Comparison of ENCODE assay signal across 23 mouse cellular contexts in genomic region chr1:77377550-77377980, GRCm38 (mm10).
DNase-seq lines count a peak whose midpoint lies in the region; ATAC-seq and TF ChIP-seq lines count a peak whose summit lies in the region.
"Had no signal": no experiment of that assay in that cellular context is flagged by ENCODE, and none has a peak within 500 bp of the region (broad histone marks: within the 10 kb centered on the region; RNA-seq: fewer than 3 reads in every experiment).

No protein-coding gene starts in this region.

- TF ChIP-seq CTCF in layer of hippocampus, adult 2 months (conservative IDR thresholded peaks at IDR 0.05): no peak

- no peak for DNase-seq in forebrain, embryonic 11.5 days (ENCODE audit: low spot score)
- DNase-seq in layer of hippocampus, adult 2 months (ENCODE audit: low spot score in 2 of 2): no peak
- DNase-seq in layer of hippocampus, adult 9-10 months (ENCODE audit: low spot score): no peak
- peak; percentile 27 for DNase-seq in brain, adult 2 months (ENCODE audit: low read depth, low spot score)
- DNase-seq in embryo, embryonic 11 days: no peak
- DNase-seq: adrenal gland, postnatal 25 days; cerebellum, adult 11-12 months; cerebellum, postnatal 36 days; gastrocnemius, postnatal 14 days; heart, adult 11 months; kidney, adult 9 months; kidney, postnatal 14 days; layer of hippocampus, postnatal 36 days; lung, adult 18-20 months; lung, postnatal 10 days; thymus, adult 18-20 months had no signal

- H3K9me3 ChIP-seq in forebrain, embryonic 13.5 days (replicated peaks): no peaks in the 10 kb centered on the region
- no peaks in the 10 kb centered on the region for H3K9me3 ChIP-seq in forebrain, embryonic 11.5 days (ENCODE audit: control insufficient read depth, low read length)
- H3K9me3 ChIP-seq in forebrain, embryonic 15.5 days: no peaks in the 10 kb centered on the region
- H3K9me3 ChIP-seq: limb, embryonic 13.5 days; liver, embryonic 12.5 days had no signal

- H3K27me3 ChIP-seq in forebrain, embryonic 13.5 days: no peaks in the 10 kb centered on the region
- H3K27me3 ChIP-seq in forebrain, embryonic 11.5 days (ENCODE audit: control insufficient read depth, insufficient read depth, low read length): no peaks in the 10 kb centered on the region
- H3K27me3 ChIP-seq in forebrain, embryonic 15.5 days: no peaks in the 10 kb centered on the region
- H3K27me3 ChIP-seq: limb, embryonic 13.5 days; liver, embryonic 12.5 days had no signal

- 43% methylated on average over 8 of the region's 8 CpGs for WGBS in forebrain, embryonic 13.5 days
- 76% methylated on average over 8 of the region's 8 CpGs for WGBS in forebrain, embryonic 11.5 days
- 31% methylated on average over 8 of the region's 8 CpGs for WGBS in forebrain, embryonic 15.5 days

- H3K4me1 ChIP-seq in forebrain, embryonic 13.5 days: peaks cover 39% of the 10 kb centered on the region
- H3K4me1 ChIP-seq in forebrain, embryonic 11.5 days (replicated peaks; ENCODE audit: control insufficient read depth, insufficient read depth, low read length): no peaks in the 10 kb centered on the region
- H3K4me1 ChIP-seq in forebrain, embryonic 15.5 days: peaks cover 21% of the 10 kb centered on the region
- H3K4me1 ChIP-seq: limb, embryonic 13.5 days; liver, embryonic 12.5 days had no signal

- H3K4me2 ChIP-seq in forebrain, embryonic 13.5 days: no peak overlapping the region
- no peak overlapping the region for H3K4me2 ChIP-seq in forebrain, embryonic 11.5 days (ENCODE audit: low read depth, low read length, severe bottlenecking)
- H3K4me2 ChIP-seq in forebrain, embryonic 15.5 days (replicated peaks): no peak overlapping the region
- H3K4me2 ChIP-seq: heart, embryonic 11.5 days; limb, embryonic 13.5 days; liver, embryonic 12.5 days; midbrain, embryonic 11.5 days had no signal

- peak overlapping the region; percentile 57; the same call in 1 of the 2 replicates for H3K27ac ChIP-seq in forebrain, embryonic 13.5 days
- H3K27ac ChIP-seq in forebrain, embryonic 11.5 days (ENCODE audit: low read depth, low read length): no peak overlapping the region
- peak overlapping the region; percentile 24 for H3K27ac ChIP-seq in layer of hippocampus, adult 2 months
- peak overlapping the region; percentile 36; the same call in 1 of the 2 replicates for H3K27ac ChIP-seq in forebrain, embryonic 15.5 days (replicated peaks)
- H3K27ac ChIP-seq: limb, embryonic 13.5 days; liver, embryonic 12.5 days had no signal

- ATAC-seq in forebrain, embryonic 13.5 days: peak; percentile 80
- no peak for ATAC-seq in forebrain, embryonic 11.5 days (replicated peaks; ENCODE audit: low FRiP score)
- peak; percentile 67 for ATAC-seq in forebrain, embryonic 15.5 days (replicated peaks)
- ATAC-seq: intestine, embryonic 16.5 days; liver, embryonic 12.5 days had no signal

- H3K4me3 ChIP-seq in forebrain, embryonic 13.5 days: no peak overlapping the region
- no peak overlapping the region for H3K4me3 ChIP-seq in forebrain, embryonic 11.5 days (ENCODE audit: low read depth, low read length)
- H3K4me3 ChIP-seq in layer of hippocampus, adult 2 months: no peak overlapping the region
- no peak overlapping the region for H3K4me3 ChIP-seq in forebrain, embryonic 15.5 days
- H3K4me3 ChIP-seq: limb, embryonic 13.5 days; liver, embryonic 12.5 days had no signal

- no peak overlapping the region for H3K9ac ChIP-seq in forebrain, embryonic 13.5 days
- H3K9ac ChIP-seq in forebrain, embryonic 11.5 days (ENCODE audit: low read length): no peak overlapping the region
- H3K9ac ChIP-seq in forebrain, embryonic 15.5 days (replicated peaks): no peak overlapping the region
- H3K9ac ChIP-seq: limb, embryonic 13.5 days; liver, embryonic 12.5 days had no signal

- H3K36me3 ChIP-seq in forebrain, embryonic 13.5 days (ENCODE audit: poor library complexity, severe bottlenecking): peaks cover 79% of the 10 kb centered on the region
- peaks cover 14% of the 10 kb centered on the region for H3K36me3 ChIP-seq in forebrain, embryonic 11.5 days (ENCODE audit: control insufficient read depth, insufficient read depth, low read length)
- H3K36me3 ChIP-seq in forebrain, embryonic 15.5 days: peaks cover 25% of the 10 kb centered on the region
- H3K36me3 ChIP-seq: liver, embryonic 12.5 days had no signal
